Mouse (Mus musculus): ENCODE results near the gene Stpg4.

Gene Stpg4

DNA sequence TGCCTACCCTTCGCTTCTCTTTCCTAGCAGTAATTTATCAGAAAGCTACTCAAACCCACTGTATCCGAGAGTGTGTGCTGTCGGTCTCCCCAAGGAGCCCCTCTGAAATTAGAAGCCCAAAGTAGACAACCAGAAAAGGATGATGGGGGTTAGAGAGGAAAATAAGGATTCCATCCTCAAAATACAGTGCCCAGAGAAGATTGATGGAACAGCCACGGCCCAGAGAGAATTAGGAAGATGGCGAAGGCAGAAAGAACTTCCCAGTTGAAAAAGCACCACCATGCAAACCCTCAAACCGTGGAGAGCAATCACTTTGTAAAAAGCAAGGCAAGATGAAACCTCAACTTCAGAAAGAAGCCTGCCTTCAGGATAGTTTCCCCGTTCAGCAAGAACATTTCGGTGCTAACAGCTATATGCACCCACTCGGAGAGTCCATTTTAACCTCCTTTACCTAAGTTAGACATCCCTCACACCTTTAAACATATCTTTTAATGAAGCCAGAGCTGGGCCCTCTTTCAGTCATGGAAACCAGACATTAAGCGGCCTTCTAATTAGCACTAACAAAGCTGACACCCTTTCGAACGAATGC is 20.2 kb upstream of the Stpg4 start:
- no peak for DNase-seq (ENCODE audit: extremely low spot score, low read depth, low spot score)

DNA sequence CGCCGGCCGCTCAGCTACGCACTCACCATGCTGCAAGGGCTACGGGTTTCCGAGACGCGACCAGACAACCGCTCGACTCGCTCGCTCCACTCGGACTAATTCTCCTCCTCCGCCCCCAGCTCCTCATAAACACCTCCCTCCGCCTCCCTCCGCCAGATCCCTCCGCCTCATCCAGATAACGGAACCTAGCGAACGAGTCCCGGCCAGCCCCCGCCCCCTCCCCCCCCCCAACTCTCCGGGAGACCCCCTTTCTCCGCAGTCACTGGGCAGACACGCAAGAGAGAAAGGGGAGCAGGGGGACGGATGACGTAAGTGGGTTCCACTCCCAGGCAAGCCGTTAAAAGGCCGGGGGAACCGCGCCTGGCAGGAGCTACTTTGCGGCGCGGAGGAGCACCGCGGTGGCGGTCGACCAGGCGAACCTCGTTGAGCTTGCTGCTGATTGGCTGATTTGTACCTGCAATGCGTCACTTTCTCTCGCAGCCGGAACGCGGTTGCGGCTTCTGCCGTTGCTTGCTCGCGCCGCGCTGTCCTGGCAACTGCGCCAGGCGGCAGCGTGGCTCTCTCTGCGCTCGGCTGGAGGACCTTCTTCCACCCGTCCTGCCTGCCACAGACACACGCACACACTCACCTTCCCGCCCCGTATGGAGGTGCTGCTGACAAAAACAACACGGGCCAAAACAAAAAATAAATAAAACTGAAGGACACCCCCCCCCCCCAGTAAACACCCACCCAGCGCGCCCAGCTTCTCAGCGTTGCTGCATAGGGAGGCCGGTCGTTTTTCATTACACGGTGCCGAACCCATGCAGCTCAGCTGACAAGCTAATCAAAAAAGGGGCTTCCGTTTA is 19.4 kb upstream of the Stpg4 start, which contains the start of gene Calm2:
Gene Calm2 (minus strand): TSS at position 169 of the 845 bp plus-strand sequence.
- peak; percentile 83 for DNase-seq (ENCODE audit: extremely low spot score, low read depth, low spot score)

DNA sequence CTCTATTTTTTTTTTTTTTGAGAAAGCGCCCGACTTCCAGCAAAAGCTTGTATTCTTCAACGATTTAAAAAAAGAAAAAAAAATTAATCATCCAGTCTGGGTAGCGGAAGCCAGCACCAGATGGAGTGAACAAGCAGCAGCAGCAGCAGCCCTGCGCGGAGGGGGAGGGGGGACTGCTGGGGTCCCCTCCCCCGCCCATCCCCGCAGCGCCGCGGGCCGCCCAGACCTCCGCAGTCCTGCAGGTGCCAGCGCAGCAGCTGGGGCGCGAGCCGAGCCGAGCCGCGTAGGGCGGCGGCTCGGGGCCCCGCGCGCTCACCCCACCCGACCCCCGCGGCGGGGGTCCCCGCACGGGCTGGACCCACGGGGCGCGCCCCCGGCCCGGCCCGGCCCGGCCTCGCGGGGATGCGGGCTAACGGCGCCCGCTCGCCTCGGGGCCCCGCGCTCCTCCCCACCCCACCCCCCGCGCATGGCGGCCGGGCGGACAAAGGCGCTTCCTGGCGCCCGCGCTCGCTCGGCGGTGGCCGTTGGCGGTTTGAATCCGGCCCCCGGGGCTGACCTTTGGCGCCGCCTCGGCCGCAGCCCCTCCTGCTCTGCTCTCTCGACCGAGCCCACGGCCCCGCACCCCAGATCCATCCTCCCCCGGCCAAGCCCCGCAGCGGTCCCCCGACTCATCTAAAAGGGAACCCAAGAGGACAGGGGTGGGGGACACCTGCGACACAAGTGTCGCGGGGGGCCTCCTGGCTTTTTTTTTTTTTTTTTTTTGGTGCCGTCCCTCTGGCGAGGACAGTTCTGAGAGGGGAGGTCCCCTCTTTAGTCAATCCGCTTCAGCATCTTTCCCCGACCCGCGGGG is 18.6 kb upstream of the Stpg4 start:
- no peak for DNase-seq (ENCODE audit: extremely low spot score, low read depth, low spot score)

DNA sequence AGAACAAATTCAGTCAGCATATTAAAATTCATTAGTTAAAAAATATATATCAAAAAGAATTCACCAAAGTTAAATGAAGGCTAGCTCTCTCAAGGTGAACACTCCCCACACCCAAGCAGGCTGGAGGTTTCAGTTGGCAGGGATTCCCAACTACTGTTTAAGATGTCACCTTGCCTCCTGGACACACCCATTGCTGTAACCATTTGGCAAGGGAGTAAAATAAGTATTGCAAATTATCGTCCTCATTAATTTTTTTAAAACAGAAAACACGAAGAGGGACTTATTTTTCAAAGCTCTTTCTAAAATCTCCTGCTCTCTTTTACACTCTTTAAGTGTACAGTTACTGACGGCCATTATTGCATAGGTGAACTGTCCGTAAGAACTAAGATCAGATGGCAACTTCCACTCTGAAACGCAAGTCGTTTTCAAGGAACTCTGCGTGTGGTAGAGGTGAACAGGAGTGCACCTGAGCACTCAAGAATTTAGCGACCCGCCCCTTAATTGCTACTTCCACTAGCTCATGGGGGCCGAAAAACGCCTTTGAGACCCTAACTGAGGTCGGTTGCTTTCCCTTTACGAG is 17.9 kb upstream of the Stpg4 start:
- no peak for DNase-seq (ENCODE audit: extremely low spot score, low read depth, low spot score)

DNA sequence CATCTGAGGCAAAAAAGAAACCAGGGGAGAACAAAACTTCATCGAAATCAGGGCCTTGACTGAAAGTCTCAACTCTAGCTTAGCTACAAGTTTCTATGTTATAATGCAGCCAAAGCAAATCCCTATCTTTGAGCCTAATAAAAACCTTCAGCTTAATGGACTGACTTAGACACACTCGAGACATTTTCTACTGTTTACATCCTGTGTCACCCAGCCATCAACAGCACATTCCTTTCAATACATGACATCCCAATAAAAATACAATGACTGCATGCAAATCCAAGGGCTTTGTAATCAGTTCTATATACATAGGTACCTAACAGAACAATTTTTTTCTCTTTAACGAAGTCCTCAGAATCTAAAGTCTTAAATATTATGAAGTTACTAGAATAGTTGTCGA is 17.2 kb upstream of the Stpg4 start:
- no peak for DNase-seq (ENCODE audit: extremely low spot score, low read depth, low spot score)

GRCm38 (mm10) chr17:87441537-87441936 is 14.0 kb upstream of the Stpg4 start:
- DNase-seq (ENCODE audit: extremely low spot score, low read depth, low spot score), result no peak

- DNase-seq (ENCODE audit: extremely low spot score, low read depth, low spot score), result no peak
Measured at GRCm38 (mm10) chr17:87439441-87439840, 11.9 kb upstream of the Stpg4 start.

DNA sequence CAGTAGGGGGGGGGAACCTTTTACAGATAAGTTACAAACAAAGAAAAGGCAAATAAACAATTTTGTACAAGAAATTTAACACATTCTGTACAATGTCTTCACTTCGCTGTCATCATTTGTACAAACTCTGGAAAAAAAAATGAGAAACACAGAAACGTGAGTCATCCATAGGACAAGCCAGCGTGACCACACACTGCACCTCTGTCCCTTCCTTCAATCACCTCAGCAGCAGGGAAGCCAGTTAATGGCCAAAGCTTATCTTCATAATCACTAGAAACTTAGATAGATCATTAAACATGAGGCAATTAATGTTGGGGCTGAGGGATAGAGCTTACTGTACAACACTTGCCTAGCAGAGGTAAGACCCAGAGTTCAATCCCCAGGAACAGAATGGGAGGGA is 6.4 kb upstream of the Stpg4 start:
- no peak for DNase-seq (ENCODE audit: extremely low spot score, low read depth, low spot score)

DNA sequence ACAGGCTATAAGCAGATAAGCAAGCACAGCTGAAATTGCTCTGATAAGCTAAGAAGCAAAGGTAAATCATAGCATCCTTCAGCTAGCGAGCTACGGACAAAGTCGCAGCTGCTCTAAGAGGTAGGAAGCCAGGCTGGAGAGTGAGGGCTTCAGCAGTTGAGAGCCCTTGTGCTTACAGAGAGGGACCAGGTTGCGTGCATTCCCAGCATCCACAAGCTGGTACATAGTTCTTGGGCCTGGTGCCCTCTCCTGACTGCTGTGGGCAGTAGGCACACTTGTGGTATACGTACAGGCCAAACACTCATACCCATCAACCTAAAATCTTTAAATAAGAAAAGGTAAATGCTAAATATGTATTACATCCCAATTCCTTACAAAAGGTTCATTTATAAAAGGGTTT is 5.2 kb upstream of the Stpg4 start:
- no peak for DNase-seq (ENCODE audit: extremely low spot score, low read depth, low spot score)

- no peak for DNase-seq (ENCODE audit: extremely low spot score, low read depth, low spot score)
Measured at GRCm38 (mm10) chr17:87432314-87432713, 4.8 kb upstream of the Stpg4 start.

DNA sequence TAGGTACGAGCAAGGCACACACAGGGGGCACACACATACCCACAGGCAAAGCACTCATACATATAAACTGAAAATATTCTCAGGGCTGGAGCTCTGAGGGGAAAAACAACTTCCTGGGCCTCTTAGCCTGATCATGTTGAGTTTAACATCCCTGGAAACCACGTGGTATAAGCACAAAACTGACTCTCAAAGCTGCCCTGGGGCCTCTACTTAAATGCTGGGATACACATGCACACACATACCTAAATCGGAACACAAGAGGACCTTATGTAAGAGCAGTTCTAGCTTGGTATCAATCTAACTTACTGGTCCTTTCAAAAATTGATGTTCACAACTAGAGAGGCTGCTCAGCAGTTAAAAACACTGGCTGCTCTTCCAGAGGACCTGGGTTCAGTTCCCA is 1.9 kb upstream of the Stpg4 start:
- no peak for DNase-seq (ENCODE audit: extremely low spot score, low read depth, low spot score)

DNA sequence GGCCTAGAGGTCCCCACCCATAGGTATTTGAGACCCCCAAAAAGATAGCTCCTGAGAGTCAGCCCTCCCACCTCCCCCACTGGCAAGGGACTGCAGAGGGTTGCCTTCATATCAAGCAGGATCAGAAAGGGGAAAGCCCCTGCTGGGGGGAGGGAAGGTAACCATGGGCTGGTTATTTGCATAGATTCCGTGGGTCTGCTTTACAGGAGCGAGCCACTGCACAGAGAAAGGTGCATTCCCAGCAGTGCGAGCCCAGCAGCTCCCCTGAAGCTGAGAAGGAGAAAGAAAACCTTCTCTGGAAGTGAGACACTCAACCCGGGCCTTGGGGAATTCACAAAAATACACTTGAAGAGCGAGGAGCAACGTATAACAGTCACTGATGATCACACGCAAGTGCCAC is 9.5 kb downstream of the Stpg4 start:
- DNase-seq (ENCODE audit: extremely low spot score, low read depth, low spot score), result no peak

GRCm38 (mm10) chr17:87406646-87407045 is 20.9 kb downstream of the Stpg4 start:
- DNase-seq (ENCODE audit: extremely low spot score, low read depth, low spot score), result no peak

GRCm38 (mm10) chr17:87405576-87405975 is 22.0 kb downstream of the Stpg4 start:
- no peak for DNase-seq (ENCODE audit: extremely low spot score, low read depth, low spot score)

GRCm38 (mm10) chr17:87403462-87403861 is 24.1 kb downstream of the Stpg4 start:
- DNase-seq (ENCODE audit: extremely low spot score, low read depth, low spot score), result no peak

- DNase-seq (ENCODE audit: extremely low spot score, low read depth, low spot score), result no peak
Measured at GRCm38 (mm10) chr17:87402444-87402843, 25.1 kb downstream of the Stpg4 start.

DNA sequence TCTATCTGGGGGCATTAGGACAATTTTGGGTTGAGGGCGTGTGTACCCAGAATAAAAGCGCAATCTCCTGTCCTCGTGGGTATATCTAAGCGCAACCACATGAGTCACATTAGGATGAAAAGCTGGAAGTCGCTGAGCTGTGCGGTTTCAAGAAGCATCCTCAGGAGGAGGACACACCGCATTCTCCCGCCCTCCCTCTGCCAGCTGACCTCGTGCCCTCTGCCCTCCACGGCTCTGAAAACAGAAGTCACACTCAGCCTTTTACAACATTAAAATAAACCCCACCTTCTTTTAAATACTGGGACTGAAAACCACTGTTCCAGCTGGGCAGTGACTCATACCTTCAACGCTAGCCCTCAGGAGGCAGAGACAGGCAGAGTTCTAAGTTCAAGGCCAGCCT is 30.5 kb downstream of the Stpg4 start:
- DNase-seq (ENCODE audit: extremely low spot score, low read depth, low spot score), result no peak

- DNase-seq (ENCODE audit: extremely low spot score, low read depth, low spot score), result no peak
Measured at GRCm38 (mm10) chr17:87391242-87391641, 36.3 kb downstream of the Stpg4 start.

DNA sequence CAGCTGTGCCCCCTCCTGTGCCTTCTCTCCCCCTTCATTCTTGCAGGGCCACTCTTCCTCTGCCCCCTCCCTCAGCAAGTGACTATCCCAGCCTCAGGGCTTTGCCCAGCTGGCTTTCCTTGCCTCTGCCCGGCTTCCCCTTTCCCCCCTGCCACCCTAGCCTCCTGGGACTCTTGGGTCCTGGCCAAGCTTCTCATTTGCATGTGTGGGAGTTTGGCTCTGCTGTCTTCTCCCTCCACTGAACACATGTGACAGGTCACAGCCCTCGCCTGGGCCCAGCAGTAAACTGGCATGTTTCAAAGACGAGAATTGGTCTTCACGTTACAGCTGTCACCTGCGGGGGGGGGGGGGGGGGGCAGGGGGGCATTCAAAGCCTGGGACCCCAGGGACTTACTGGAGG is 40.5 kb downstream of the Stpg4 start:
- no peak for DNase-seq (ENCODE audit: extremely low spot score, low read depth, low spot score)

- no peak for DNase-seq (ENCODE audit: extremely low spot score, low read depth, low spot score)
Measured at GRCm38 (mm10) chr17:87385835-87386234, 41.7 kb downstream of the Stpg4 start.

DNA sequence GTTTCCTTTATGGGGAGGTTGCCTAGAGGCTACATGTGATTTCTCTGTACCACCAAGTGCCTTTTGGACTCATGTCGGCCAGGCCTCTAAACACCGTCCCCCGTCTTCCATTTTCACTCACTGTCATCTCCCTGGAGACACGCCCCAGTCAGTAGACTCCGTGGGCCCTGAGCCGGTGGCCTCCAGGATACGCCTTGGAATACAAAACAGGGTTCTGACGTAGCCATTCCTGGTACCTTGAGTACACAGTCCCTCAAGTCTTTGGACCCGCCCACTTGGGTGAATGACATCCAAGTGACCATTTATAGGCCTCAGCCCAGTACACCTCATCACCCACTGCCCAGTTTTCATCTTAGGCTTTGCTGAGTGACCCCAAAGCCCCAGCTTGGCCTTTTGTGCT is 46.9 kb downstream of the Stpg4 start:
- DNase-seq (ENCODE audit: extremely low spot score, low read depth, low spot score), result no peak
